Mouse (Mus musculus) left cerebral cortex, postnatal 25 days (tissue): ENCODE data around the gene Cfc1. TPM values are rescaled to one million over a fixed set of nuclear protein-coding genes. Genes with fewer than 3 reads are reported as not detected.

Experiments
- total RNA-seq, 2 experiments: library from RNA; stranded (reverse); gene quantifications; 2 replicates each; pipeline ENCODE4 v1.2.3; 2021

Gene Cfc1
- total RNA-seq, 2 experiments from 2014 or later: not detected

Other genes with a start within 250 kb of the Cfc1 start
- 10 to 100 TPM; 14.3 to 16.5 TPM for gene Ccdc115, start 96.0 kb upstream of the Cfc1 start, total RNA-seq
- 10 to 100 TPM; 29.1 to 35.1 TPM for gene Imp4, start 95.8 kb upstream of the Cfc1 start, total RNA-seq
- gene Ptpn18, start 75.9 kb upstream of the Cfc1 start, total RNA-seq: 1 to 10 TPM; 1.5 to 6.4 TPM
- not detected for gene Prss39, start 37.2 kb upstream of the Cfc1 start, total RNA-seq
- gene Prss40, start 25.3 kb downstream of the Cfc1 start, total RNA-seq: not detected
- gene Amer3, start 44.0 kb downstream of the Cfc1 start, total RNA-seq: 10 to 100 TPM; 25.8 to 27.5 TPM